Mouse (Mus musculus) midbrain, postnatal 0 days (tissue): Measurements from ENCODE around the gene Ccdc130. TPM values are rescaled to one million over a fixed set of nuclear protein-coding genes. Genes with fewer than 3 reads are reported as not detected.
A peak's percentile ranks its signal among the peaks of the same experiment; 100 is the strongest.

Experiments
- ATAC-seq: fragments of 200-750 bp; cut with Nextera tagmentation; 2 replicates; pipeline ENCODE4 v1.8.0; 2017; ENCODE audit warnings: moderate number of reproducible peaks, mild to moderate bottlenecking, moderate TSS enrichment, moderate library complexity; ENCODE audit not compliant: low FRiP score
- DNase-seq: peaks from one replicate; pipeline ENCODE4 v3.0.0-alpha.2; 2015; ENCODE audit warnings: low spot score
- H3K27ac ChIP-seq: fragments of 300-500 bp; sonication (generic); 2 replicates; pipeline ENCODE4 v1.5.1; 2014; ENCODE audit warnings: low read depth, mild to moderate bottlenecking, low read length, mixed read lengths
- H3K27me3 ChIP-seq: fragments of 300-500 bp; sonication (generic); 2 replicates; pipeline ENCODE4 v1.6.1; 2014; ENCODE audit warnings: low read length, control low read depth, mixed read lengths; ENCODE audit not compliant: insufficient read depth
- H3K36me3 ChIP-seq: fragments of 300-500 bp; sonication (generic); 2 replicates; pipeline ENCODE4 v1.6.1; 2014; ENCODE audit warnings: low read length, control low read depth, mixed read lengths; ENCODE audit not compliant: insufficient read depth
- H3K4me1 ChIP-seq: fragments of 300-500 bp; sonication (generic); 2 replicates; pipeline ENCODE4 v1.6.1; 2014; ENCODE audit warnings: mild to moderate bottlenecking, control low read depth, antibody characterized with exemption, low read length, mixed read lengths; ENCODE audit not compliant: insufficient read depth
- H3K4me2 ChIP-seq: fragments of 300-500 bp; sonication (generic); 2 replicates; pipeline ENCODE4 v1.6.1; 2014; ENCODE audit warnings: low read depth, mild to moderate bottlenecking, low read length, mixed read lengths; ENCODE audit not compliant: poor library complexity, severe bottlenecking
- H3K4me3 ChIP-seq: fragments of 300-500 bp; sonication (generic); 2 replicates; pipeline ENCODE4 v1.5.1; 2014; ENCODE audit warnings: low read depth, mild to moderate bottlenecking, low read length, moderate library complexity
- H3K9ac ChIP-seq: fragments of 300-500 bp; sonication (generic); replicated peaks from 2 replicates; pipeline ENCODE4 v1.6.1; 2014; ENCODE audit warnings: mild to moderate bottlenecking, low read length, moderate library complexity, mixed read lengths; ENCODE audit not compliant: poor library complexity, severe bottlenecking
- H3K9me3 ChIP-seq: fragments of 300-500 bp; sonication (generic); 2 replicates; pipeline ENCODE4 v1.6.1; 2016; ENCODE audit warnings: low read length, control low read depth
- CTCF ChIP-seq: IDR thresholded peaks from 2 replicates; pipeline ENCODE4 v1.5.1; 2016; ENCODE audit warnings: antibody characterized with exemption, mild to moderate bottlenecking
- WGBS: fragments of 180-500 bp; shearing (Covaris S2); extraction: QIAGEN DNeasy Blood & Tissue Kit; methylation state at CpG from one replicate; pipeline ENCODE4 v1.1.7; 2014; 5-methylcytosine and 5-hydroxymethylcytosine counted together
- polyA plus RNA-seq: library from polyadenylated mRNA; unstranded; fragments of >200 nt; fragmentation: Nextera tagmentation; extraction: Ambion mirVana; gene quantifications from 2 replicates; pipeline ENCODE4 v1.2.1, GENCODE M21; 2015
- total RNA-seq: library from RNA; depleted of rRNA; stranded (reverse); fragments of >200 nt; gene quantifications from 2 replicates; pipeline ENCODE4 v1.2.3, GENCODE M21; 2014; rRNA removed

Ccdc130 gene
- total RNA-seq (9.5 and 13.6 TPM in 2 replicates), polyA plus RNA-seq (14.0 and 14.4 TPM in 2 replicates)

GRCm38 (mm10) chr8:84269950-84270773 lies at the start of gene Ccdc130:
Gene Ccdc130, minus strand, starts transcription at chr8:84270380.
- peak; percentile 21; the same call in 1 of the 2 replicates for TF ChIP-seq CTCF
- ATAC-seq (peak; percentile 99), DNase-seq (peak; percentile 100)
- Histone ChIP-seq H3K27me3 (no peaks in the 10 kb centered on the region), H3K4me2 (peak within 1 kb of the TSS; percentile 75), H3K9me3 (no peaks in the 10 kb centered on the region), H3K27ac (peak within 1 kb of the TSS; percentile 82), H3K4me3 (peak within 1 kb of the TSS; percentile 64), H3K9ac (peak within 1 kb of the TSS; percentile 84), H3K4me1 (peaks cover 6% of the 10 kb centered on the region; the same call in 1 of the 2 replicates), H3K36me3 (peaks cover 18% of the 10 kb centered on the region)
- under 1% methylated on average over 43 of the region's 44 CpGs for WGBS

GRCm38 (mm10) chr8:84308376-84308775 lies 38.2 kb upstream of the Ccdc130 start:
- Histone ChIP-seq H3K9me3 (no peaks in the 10 kb centered on the region), H3K27ac (no peak overlapping the region), H3K4me3 (no peak overlapping the region), H3K4me1 (no peaks in the 10 kb centered on the region), H3K36me3 (no peaks in the 10 kb centered on the region), H3K9ac (no peak overlapping the region), H3K4me2 (no peak overlapping the region), H3K27me3 (no peaks in the 10 kb centered on the region)
- no peak for ATAC-seq
- WGBS = 67% methylated on average over 3 of the region's 3 CpGs
- TF ChIP-seq CTCF = no peak
- no peak for DNase-seq

- no peaks in the 10 kb centered on the region for H3K27me3 ChIP-seq
Measured at GRCm38 (mm10) chr8:84303951-84304350, 33.8 kb upstream of the Ccdc130 start.

GRCm38 (mm10) chr8:84297029-84297785 lies 27.0 kb upstream of the Ccdc130 start:
- Histone ChIP-seq H3K4me1 (no peaks in the 10 kb centered on the region), H3K27me3 (no peaks in the 10 kb centered on the region), H3K4me3 (no peak overlapping the region), H3K9me3 (no peaks in the 10 kb centered on the region), H3K9ac (no peak overlapping the region), H3K27ac (no peak overlapping the region), H3K4me2 (no peak overlapping the region), H3K36me3 (no peaks in the 10 kb centered on the region)
- DNase-seq = no peak
- no peak for TF ChIP-seq CTCF
- no peak for ATAC-seq
- whole genome bisulfite sequencing = 62% methylated on average over 5 of the region's 5 CpGs

More at GRCm38 (mm10) chr8:84303951-84304350, 33.8 kb upstream of the Ccdc130 start:
- Histone ChIP-seq H3K9me3 (no peaks in the 10 kb centered on the region), H3K9ac (no peak overlapping the region), H3K4me3 (no peak overlapping the region), H3K36me3 (no peaks in the 10 kb centered on the region), H3K4me2 (no peak overlapping the region), H3K4me1 (no peaks in the 10 kb centered on the region), H3K27ac (no peak overlapping the region)
- TF ChIP-seq CTCF = no peak
- DNase-seq (no peak), ATAC-seq (no peak)
- WGBS = 82% methylated on average over 2 of the region's 2 CpGs

GRCm38 (mm10) chr8:84291688-84292087 lies 21.5 kb upstream of the Ccdc130 start:
- no peak for ATAC-seq
- no peaks in the 10 kb centered on the region for H3K9me3 ChIP-seq
- H3K9ac ChIP-seq = no peak overlapping the region
- 27% methylated on average over 8 of the region's 8 CpGs for WGBS
- no peaks in the 10 kb centered on the region for H3K4me1 ChIP-seq
- H3K27me3 ChIP-seq = no peaks in the 10 kb centered on the region
- H3K27ac ChIP-seq = no peak overlapping the region
- peak; percentile 83 for TF ChIP-seq CTCF
- H3K4me3 ChIP-seq = no peak overlapping the region
- DNase-seq = peak; percentile 70
- no peak overlapping the region for H3K4me2 ChIP-seq
- no peaks in the 10 kb centered on the region for H3K36me3 ChIP-seq

GRCm38 (mm10) chr8:84291086-84291485 lies 20.9 kb upstream of the Ccdc130 start:
- no peak for DNase-seq
- H3K9me3 ChIP-seq = no peaks in the 10 kb centered on the region
- H3K9ac ChIP-seq = no peak overlapping the region
- no peak overlapping the region for H3K4me3 ChIP-seq
- TF ChIP-seq CTCF = no peak
- WGBS = 65% methylated on average over 5 of the region's 5 CpGs
- H3K36me3 ChIP-seq = no peaks in the 10 kb centered on the region
- H3K27ac ChIP-seq = no peak overlapping the region
- no peaks in the 10 kb centered on the region for H3K4me1 ChIP-seq
- H3K4me2 ChIP-seq = no peak overlapping the region
- H3K27me3 ChIP-seq = no peaks in the 10 kb centered on the region
- ATAC-seq = no peak
